Mouse (Mus musculus): ENCODE measurements at regions not wholly inside any gene's neighbourhood (a gene's known extent, or its start where the extent isn't known, plus 50 kb on each side); places are given as distances from the start of the nearest gene placed in this dataset.

GRCm38 (mm10) chr4:152720528-152720927, 242.9 kb upstream of the Kcnab2 start:
- Histone ChIP-seq H3ac (ENCODE audit: control insufficient read depth, insufficient read length) (no peak overlapping the region), H3K36me3 (ENCODE audit: control insufficient read depth, insufficient read depth) (no peaks in the 10 kb centered on the region), H3K79me2 (ENCODE audit: control insufficient read depth, insufficient read depth) (no peaks in the 10 kb centered on the region), H3K4me2 (ENCODE audit: low read depth) (no peak overlapping the region), H3K4me3 (no peak overlapping the region), H3K27me3 (ENCODE audit: control insufficient read depth, insufficient read depth, insufficient read length) (no peaks in the 10 kb centered on the region)
- no peak for TF ChIP-seq USF1 (IDR thresholded peaks at IDR 0.05; ENCODE audit: low read depth)

GRCm38 (mm10) chr4:152719416-152720127, 241.9 kb upstream of the Kcnab2 start:
- Histone ChIP-seq H3K36me3 (ENCODE audit: control insufficient read depth, insufficient read depth) (no peaks in the 10 kb centered on the region), H3K4me3 (no peak overlapping the region), H3K79me2 (ENCODE audit: control insufficient read depth, insufficient read depth) (no peaks in the 10 kb centered on the region), H3K4me2 (ENCODE audit: low read depth) (no peak overlapping the region), H3K27me3 (ENCODE audit: control insufficient read depth, insufficient read depth, insufficient read length) (no peaks in the 10 kb centered on the region), H3ac (ENCODE audit: control insufficient read depth, insufficient read length) (no peak overlapping the region)
- TF ChIP-seq POLR2AphosphoS2 (IDR thresholded peaks at IDR 0.05; ENCODE audit: insufficient read length, low read depth) (no peak), E2F4 (IDR thresholded peaks at IDR 0.05; ENCODE audit: insufficient read depth) (no peak), CEBPB (IDR thresholded peaks at IDR 0.05; ENCODE audit: insufficient read depth, poor library complexity, severe bottlenecking) (no peak), REST (IDR thresholded peaks at IDR 0.05; ENCODE audit: insufficient read depth, insufficient read length) (no peak), MAX (IDR thresholded peaks at IDR 0.05; ENCODE audit: low read depth) (no peak), SRF (IDR thresholded peaks at IDR 0.05; ENCODE audit: control insufficient read depth, insufficient read length, low read depth) (no peak), USF1 (IDR thresholded peaks at IDR 0.05; ENCODE audit: low read depth) (no peak), POLR2A (IDR thresholded peaks at IDR 0.05; ENCODE audit: insufficient read length, low read depth) (no peak), TCF3 (IDR thresholded peaks at IDR 0.05; ENCODE audit: insufficient read length, low read depth) (no peak), TCF12 (IDR thresholded peaks at IDR 0.05; ENCODE audit: insufficient read depth, poor library complexity, severe bottlenecking) (no peak), MYOD1 (IDR thresholded peaks at IDR 0.05; ENCODE audit: control insufficient read depth in 1 of 3, insufficient read length in 2 of 3, low read depth in 2 of 3) (no peak), MYOG (IDR thresholded peaks at IDR 0.05; ENCODE audit: control insufficient read depth in 1 of 3, insufficient read depth in 1 of 3, insufficient read length in 2 of 3, low read depth in 2 of 3) (no peak)

GRCm38 (mm10) chr4:152710339-152710738, 232.7 kb upstream of the Kcnab2 start:
- H3K27me3 ChIP-seq (ENCODE audit: control insufficient read depth, insufficient read depth, insufficient read length): no peaks in the 10 kb centered on the region
- no peak for TF ChIP-seq TCF12 (IDR thresholded peaks at IDR 0.05; ENCODE audit: insufficient read depth, poor library complexity, severe bottlenecking)
- TF ChIP-seq POLR2A (IDR thresholded peaks at IDR 0.05; ENCODE audit: insufficient read length, low read depth): no peak
- TF ChIP-seq REST (IDR thresholded peaks at IDR 0.05; ENCODE audit: insufficient read depth, insufficient read length): no peak
- no peak for TF ChIP-seq MYOG (IDR thresholded peaks at IDR 0.05; ENCODE audit: control insufficient read depth in 1 of 3, insufficient read depth in 1 of 3, insufficient read length in 2 of 3, low read depth in 2 of 3)
- TF ChIP-seq MYOD1 (IDR thresholded peaks at IDR 0.05; ENCODE audit: control insufficient read depth in 1 of 3, insufficient read length in 2 of 3, low read depth in 2 of 3): no peak
- no peak overlapping the region for H3K4me3 ChIP-seq
- no peaks in the 10 kb centered on the region for H3K79me2 ChIP-seq (ENCODE audit: control insufficient read depth, insufficient read depth)
- H3ac ChIP-seq (ENCODE audit: control insufficient read depth, insufficient read length): no peak overlapping the region
- H3K36me3 ChIP-seq (ENCODE audit: control insufficient read depth, insufficient read depth): no peaks in the 10 kb centered on the region
- H3K4me2 ChIP-seq (ENCODE audit: low read depth): no peak overlapping the region

- no peaks in the 10 kb centered on the region for H3K36me3 ChIP-seq (ENCODE audit: control insufficient read depth, insufficient read depth)
- no peak overlapping the region for H3ac ChIP-seq (ENCODE audit: control insufficient read depth, insufficient read length)
- TF ChIP-seq USF1 (IDR thresholded peaks at IDR 0.05; ENCODE audit: low read depth) (no peak), POLR2A (IDR thresholded peaks at IDR 0.05; ENCODE audit: insufficient read length, low read depth) (no peak), REST (IDR thresholded peaks at IDR 0.05; ENCODE audit: insufficient read depth, insufficient read length) (no peak)
- H3K4me3 ChIP-seq: no peak overlapping the region
- no peaks in the 10 kb centered on the region for H3K27me3 ChIP-seq (ENCODE audit: control insufficient read depth, insufficient read depth, insufficient read length)
- no peaks in the 10 kb centered on the region for H3K79me2 ChIP-seq (ENCODE audit: control insufficient read depth, insufficient read depth)
- no peak overlapping the region for H3K4me2 ChIP-seq (ENCODE audit: low read depth)
Observed at GRCm38 (mm10) chr4:152700217-152700616, 222.5 kb upstream of the Kcnab2 start.

- Histone ChIP-seq H3K79me2 (ENCODE audit: control insufficient read depth, insufficient read depth) (no peaks in the 10 kb centered on the region), H3ac (ENCODE audit: control insufficient read depth, insufficient read length) (no peak overlapping the region), H3K36me3 (ENCODE audit: control insufficient read depth, insufficient read depth) (no peaks in the 10 kb centered on the region), H3K4me3 (no peak overlapping the region), H3K4me2 (ENCODE audit: low read depth) (no peak overlapping the region), H3K27me3 (ENCODE audit: control insufficient read depth, insufficient read depth, insufficient read length) (no peaks in the 10 kb centered on the region)
- TF ChIP-seq MAX (IDR thresholded peaks at IDR 0.05; ENCODE audit: low read depth) (no peak), USF1 (IDR thresholded peaks at IDR 0.05; ENCODE audit: low read depth) (no peak), POLR2AphosphoS2 (IDR thresholded peaks at IDR 0.05; ENCODE audit: insufficient read length, low read depth) (no peak)
Observed at GRCm38 (mm10) chr4:152697247-152697960, 219.7 kb upstream of the Kcnab2 start.

Data from myocyte (in vitro differentiated cells).